Mouse (Mus musculus) liver, adult 2 months (tissue): ENCODE measurements around the gene Ntn5.

Experiments
- CTCF ChIP-seq: fragments of 200-500 bp; IDR thresholded peaks from 2 replicates; pipeline ENCODE4 v1.5.1; 2011; ENCODE audit warnings: low read depth, low read length, control low read depth
- POLR2A ChIP-seq: fragments of 200-500 bp; IDR thresholded peaks from 2 replicates; pipeline ENCODE4 v1.6.1; 2011; ENCODE audit warnings: low read length, control low read depth; ENCODE audit not compliant: insufficient read depth; ENCODE audit errors: extremely low read depth

DNA sequence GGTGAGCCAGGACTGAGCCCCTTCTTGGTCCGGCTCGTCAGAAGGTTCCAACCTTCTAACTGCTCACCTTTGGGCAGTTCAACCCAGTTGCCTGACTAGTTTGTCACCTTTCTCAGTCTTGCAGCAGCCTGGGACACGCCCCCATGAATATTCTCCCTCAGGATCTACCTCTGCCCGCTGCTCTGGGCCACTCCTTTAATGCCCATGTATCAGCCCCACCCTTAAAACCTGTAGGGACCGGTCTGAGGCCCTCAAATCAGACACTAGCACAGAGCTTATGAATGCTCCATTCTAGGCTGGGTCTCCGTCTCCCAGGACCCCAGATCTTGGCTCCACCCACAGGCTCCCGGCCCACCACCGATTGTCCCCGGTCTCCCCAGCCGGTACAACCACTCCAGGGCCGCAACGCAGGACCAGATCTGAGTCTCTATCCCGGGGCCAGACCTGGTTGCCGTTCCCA lies 30.8 kb downstream of the Ntn5 start:
- TF ChIP-seq POLR2A (no peak), CTCF (no peak)
